Mouse (Mus musculus) thymus, postnatal 36 days (tissue): ENCODE data around the gene Gm6367.
"Not testable (repeated sequence)": the region's sequence is repeated elsewhere in the genome, so short reads cannot be mapped to it uniquely, and the experiment has no call there.

Experiments
- DNase-seq, 2 experiments: peaks; one replicate each; pipeline ENCODE4 v3.0.0; 2022; ENCODE audit warnings: mixed read lengths in 2 of 2

The Gm6367 gene

GRCm38 (mm10) chr5:94988326-94988725, at the start of gene Gm6367:
Gene Gm6367, plus strand, starts transcription at chr5:94988626.
- not testable (repeated sequence) for DNase-seq
